Mouse (Mus musculus): ENCODE measurements around the gene Gpc6. TPM values are rescaled to one million over a fixed set of nuclear protein-coding genes. Genes with fewer than 3 reads are reported as not detected.

The Gpc6 gene
- total RNA-seq, 2 experiments from 2014 or later = 12.4 to 14.7 TPM

DNA sequence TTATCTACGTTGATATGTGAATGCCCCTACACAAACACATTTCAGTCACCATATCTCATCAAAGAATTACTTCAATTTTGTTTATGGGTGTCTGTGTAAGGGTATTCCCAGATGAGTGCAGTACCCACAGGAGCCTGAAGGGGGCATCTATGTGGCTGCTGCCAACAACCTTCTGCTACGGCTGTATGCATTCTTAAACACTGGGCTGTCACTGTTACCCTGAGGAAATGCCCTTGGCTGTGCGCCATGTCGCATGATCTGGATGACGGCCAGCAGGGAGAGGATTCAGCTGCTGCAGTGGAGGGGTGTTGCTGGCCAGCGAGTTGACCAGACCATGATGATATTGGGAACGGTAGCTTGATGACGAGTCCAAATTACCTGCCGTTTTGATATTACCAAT lies 954.2 kb downstream of the Gpc6 start:
- peak; percentile 44 to 59 for DNase-seq

DNA sequence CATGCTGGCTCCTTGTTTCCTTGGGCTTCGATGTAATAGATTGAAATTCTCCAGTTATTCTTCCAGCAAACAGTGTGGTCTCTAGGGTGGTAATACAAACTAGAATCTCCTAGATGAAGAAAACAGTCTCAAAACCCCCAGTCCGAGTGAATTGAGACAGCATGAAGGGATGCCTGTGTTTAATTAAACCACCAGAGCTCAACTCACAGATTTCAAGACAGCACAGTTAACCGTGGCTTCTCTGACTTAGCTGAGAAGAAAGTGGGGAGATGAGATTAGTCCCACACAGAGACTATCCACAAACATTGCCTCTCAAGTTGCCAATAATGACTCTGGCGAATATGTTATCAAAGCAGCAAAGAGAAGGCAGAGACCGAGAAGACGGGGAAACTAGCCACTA lies 956.0 kb downstream of the Gpc6 start:
- DNase-seq = no peak

DNA sequence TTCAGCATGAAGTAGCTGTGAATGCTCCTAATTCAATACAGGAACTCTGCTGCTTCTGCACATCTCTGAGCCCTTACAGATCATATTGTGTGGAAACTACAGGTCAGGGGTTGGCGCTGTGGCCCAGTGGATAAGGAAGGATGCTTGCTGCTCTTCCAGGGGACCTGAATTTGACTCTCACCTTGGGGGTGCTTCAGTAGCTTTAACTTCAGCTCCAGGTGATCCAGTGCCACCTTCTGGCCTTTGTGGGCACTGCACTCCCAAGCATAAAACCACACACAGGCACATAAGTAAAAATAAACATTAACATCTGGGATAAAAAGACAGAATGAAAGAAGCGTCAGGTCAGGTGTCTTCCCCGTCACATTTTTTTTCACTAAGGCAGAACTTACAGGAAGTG lies 957.1 kb downstream of the Gpc6 start:
- peak; percentile 48 to 49 for DNase-seq

DNA sequence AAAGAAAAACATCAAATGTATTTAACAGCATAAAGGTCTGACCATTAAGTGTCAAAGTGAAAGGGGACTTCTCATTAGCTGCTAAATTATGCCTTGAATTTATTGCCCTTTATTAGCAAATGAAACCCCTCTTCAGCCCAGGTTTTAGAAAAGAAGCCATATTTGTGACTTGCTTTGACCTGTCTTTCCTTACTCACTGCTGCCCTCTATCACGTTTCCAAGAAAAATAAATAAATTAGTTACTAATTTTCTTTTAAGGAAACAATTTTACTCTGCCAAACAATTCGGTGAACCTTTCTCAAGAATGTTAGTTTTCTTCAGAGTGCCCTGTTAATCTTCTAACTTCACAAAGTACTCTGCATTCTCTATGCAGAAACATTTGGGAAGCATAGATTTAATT lies 964.5 kb downstream of the Gpc6 start:
- no peak for DNase-seq

DNA sequence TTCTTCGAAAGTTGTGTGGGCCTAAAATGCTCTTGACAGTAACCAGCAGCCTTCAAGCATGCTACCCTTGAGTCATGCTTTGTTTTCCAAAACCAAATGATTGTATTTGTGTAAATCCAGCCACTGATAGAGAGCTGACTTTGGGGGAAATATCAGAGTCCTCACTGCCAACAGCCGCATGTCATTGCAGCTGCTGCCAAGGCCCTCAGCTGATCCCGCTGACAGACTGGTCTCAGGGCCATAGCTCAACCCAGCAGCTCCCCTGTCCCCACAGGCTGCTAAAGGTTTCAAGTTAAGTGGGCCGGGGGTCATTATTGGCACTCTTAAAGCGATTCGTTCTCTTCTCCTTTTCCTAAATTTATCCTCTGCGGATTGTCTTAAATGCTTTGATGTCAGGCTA lies 966.3 kb downstream of the Gpc6 start:
- peak in 1 of 2 experiments; percentile 46 for DNase-seq

DNA sequence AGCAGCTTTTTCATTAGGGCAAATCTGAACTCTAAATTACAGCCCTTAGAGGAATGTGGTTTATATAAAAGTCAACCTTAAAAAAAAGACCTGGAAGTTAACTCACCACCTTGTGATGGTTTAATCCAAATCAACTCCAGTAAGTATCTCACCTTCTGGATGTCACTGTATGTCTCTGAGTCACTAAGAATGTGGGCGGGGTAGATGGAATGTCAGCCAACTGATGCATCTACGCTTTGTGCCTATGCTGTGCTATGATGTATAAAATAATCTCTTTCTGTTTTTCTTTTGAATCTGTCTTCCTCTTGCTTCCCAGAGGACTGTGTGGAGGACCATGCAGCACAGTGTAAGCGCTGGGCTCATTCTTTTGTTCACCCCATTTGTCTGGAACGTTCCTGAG lies 966.9 kb downstream of the Gpc6 start:
- DNase-seq = no peak

DNA sequence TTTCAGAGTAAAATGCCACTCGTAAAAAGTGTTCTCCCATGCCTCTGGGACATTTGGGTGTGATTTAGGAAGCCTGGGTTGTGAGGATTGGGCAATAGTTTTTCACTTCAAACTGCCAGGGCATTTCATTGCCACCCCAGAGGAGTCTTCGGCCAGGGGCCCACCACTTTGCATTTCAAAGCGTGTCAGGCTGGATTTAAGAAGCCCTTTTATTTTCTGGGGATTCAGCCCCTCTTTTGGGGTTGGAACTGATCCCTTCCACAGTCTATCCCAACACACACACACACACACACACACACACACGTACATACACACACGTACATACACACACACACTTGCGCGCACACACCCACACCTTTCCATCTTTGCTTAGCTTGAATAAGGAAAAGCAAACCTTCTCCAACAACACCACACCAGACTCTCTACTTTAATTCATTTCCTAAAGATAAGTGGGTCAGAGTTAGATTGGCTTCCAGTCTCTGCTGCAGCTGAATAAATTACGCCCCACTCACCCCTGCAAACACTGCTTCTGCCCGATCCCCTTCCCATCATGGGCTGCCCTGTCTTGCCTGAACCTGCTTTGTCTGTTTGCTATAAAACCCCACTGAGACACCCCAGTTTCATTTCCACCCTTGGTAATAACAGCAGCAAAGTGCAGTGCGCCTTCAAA lies 969.9 kb downstream of the Gpc6 start:
- no peak for DNase-seq

DNA sequence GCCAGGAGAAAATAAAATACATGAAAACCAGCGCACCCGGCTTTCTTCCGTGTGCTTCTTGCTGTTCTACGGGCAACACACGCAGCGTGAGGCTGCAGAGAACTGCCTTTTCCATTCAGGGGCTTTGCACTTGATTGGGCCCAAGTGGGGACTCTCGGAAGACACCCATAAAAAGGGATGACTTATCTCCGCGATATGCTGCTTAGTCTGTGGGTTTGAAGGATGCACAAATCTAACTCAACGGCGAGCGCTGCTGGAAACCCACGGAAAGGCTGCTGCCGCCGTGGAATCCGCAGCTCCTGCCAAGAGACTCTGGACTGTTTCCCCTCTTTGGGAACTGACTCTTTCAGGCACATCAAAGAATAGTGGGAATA lies 970.4 kb downstream of the Gpc6 start:
- DNase-seq = no peak

DNA sequence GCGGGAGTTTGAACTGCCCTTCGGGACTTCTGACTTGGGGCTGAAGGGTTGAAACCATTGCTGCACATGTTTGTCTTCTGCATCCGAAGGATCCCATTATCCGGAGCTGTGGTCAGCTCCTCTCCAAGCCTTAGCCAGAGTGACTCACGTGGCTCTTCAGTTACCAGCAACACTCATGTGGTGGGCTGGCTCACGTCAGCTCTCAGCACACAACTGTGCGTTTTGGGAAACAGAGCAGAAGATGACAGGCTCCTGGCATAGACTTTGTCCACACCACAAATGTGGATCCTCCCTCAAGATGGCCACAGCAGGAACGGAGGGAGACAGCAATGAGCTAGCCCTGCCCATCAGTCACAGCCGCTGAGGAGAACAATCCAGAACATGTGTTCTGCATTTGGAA lies 979.2 kb downstream of the Gpc6 start:
- no peak for DNase-seq

DNA sequence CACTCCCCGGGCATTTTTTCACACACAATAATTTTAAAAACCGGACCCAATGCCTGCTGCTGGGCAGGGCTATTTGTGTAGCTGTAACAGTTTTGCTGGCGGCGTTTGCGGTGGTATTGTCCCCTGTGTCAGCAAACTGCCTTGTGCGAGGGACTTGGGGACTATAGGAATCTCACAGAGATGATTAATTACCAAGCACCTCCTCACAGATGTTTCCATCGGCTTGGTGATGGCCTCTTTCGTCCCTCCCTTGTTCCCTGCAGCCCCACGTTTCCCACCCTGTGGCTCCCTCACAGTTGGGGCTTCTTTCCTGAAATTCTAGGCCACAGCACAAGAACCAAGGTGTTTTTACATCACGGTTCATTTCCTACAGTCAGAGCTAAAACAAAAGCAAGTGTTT lies 980.6 kb downstream of the Gpc6 start:
- DNase-seq = no peak

DNA sequence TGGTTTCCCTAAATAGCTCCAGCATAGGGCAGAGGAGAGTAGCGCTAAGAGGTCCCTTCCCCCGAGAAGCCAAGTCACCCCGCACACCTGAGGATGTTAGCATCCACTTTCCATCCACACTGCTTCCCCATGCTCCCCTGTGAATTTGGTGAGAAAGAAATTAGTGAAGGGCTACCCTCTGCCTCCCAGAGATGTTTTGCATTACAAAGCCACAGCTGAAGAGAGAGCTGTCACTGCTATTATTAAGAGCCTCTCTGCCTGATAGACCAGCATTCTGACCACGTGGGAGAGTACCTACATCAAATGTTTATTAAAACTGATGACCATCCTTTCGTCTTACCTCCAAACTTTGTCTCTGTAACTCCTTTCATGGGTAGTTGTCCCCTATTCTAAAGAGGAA lies 981.2 kb downstream of the Gpc6 start:
- no peak for DNase-seq

DNA sequence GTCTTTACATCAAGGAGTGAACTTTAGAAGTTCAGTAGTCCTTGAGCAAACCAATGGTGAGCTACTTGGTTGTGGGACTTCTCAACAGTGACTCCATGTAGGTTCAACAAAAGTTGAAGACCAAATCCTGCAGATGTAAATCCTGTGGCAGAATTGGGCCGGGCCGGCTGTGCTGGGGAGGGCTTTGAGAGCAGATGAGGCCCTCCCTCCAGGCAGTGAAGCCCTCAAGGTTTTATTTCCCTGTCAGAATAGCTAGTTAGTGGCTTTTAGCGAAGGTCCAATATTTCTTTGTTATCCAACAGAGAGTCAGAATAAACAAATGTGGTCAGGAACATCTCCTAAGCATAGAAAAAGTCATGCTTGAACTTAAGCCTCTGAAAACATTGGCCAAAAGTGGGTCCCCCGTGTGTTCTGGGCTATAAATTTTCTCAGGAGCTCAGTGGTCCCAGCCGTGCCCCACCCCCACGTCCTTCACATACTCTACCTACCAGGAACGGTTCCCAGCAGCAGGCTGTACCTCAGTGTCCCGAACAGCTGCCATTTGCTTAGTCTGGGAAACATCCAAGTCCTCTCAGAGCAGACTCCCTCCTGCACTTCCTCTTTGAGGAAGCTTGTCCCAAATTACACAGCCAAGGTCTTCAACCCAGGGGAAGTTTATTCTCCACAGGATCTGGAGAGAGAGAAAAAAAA lies 983.3 kb downstream of the Gpc6 start:
- no peak for DNase-seq

DNA sequence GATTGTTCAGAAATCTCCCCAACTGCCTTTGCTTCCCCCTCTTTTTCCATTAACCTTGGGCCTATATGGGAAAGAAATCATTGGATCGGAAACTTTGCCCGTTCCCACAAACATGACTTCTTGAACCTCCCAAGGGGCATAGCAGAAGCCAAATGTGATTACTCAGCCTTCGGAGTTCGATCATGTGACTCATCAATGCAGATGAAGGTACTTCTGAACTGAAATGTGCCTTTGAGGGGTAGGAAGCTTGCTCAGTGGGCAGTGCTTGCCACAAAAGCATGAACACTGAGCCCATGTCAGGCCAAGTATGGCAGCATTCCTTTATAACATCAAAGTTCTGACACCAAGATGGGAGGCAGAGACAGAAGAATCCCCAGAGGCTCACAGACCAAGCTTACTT lies 983.9 kb downstream of the Gpc6 start:
- no peak for DNase-seq

DNA sequence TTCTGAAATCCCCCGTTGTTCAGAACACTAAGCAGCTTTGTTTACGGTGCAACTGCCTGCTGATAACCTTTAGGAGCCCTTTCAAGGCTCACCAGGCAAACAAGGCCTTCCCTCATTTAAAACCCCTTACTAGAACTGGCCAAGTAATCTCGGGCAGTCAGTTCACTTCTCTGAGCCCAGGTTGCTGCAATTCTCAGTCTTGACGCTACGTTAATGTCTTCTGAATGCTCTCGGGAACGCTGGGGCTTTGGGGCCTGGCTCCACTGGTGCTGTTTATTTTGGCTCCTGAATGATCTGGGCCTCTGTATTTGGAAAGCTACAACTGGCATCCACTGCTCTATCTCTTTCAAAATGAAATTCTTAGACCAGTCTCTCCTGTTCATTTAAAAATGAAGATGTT lies 985.2 kb downstream of the Gpc6 start:
- peak in 1 of 2 experiments; percentile 17 for DNase-seq

DNA sequence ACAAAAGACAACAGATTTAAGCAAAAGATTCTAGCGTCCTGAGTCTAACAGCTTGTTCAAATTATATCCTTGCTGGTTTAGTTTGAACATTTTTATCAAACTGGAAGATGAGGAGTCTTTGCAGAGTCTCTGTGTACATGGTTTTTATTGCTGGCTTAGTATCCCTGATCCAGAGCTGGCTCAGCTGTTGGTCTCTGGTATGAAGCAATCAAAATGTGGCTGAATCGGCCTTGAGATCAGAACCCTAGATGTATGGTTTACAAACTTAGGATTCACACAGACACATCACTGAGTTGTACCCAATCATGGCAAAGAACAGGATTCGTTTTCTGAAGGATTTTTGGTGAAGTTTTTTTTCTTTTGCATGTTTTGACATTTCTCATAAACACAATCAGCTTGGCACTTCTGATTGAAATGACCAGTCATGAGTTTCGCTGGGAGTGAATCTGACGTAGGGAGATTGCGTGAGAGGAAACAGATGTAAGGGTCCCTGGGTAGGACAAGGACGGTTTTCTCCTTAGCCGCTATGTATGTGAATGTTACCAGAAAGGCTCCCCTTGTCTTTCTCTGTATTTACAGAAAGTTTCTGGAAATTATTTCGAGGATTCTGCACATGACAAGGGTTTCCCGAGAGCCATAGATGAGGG lies 987.6 kb downstream of the Gpc6 start:
- DNase-seq = no peak

DNA sequence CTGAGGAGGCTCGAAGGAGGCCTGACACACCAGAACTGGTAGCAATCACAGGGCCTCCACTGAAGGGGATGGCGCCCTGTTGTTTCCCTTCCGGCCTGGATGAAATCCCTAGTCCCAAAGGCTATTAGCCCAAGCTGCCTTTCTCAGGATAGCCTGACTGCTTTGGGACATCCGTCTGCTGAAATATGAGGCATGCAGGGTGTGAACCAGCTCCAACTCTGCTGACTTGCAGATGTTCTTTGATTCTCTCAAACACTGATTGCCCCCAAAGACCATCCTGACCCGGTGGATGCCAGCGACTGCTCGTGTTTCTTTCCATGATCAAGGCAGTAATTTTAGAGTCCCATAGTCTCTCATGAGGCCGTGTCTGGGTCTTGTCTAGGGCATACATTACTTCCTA lies 991.5 kb downstream of the Gpc6 start:
- DNase-seq = no peak

DNA sequence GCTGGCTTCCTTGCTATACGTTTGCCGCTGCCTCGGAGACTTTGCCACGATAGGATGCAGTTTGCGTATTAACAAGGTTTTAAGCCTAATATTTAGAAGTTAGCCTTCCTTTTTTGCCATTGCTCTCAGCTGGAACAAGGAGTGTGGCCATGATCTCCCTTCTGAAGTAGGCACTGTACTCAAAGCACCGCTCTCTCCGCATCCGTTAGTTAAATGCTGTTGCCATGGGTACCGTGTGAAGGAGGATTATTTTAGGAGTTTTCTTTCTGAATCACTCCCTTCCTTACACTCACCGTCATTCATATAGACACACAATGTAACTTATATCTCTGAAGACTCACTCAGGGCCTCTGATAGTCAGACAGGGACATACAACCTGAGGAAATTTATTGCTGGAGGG lies 993.6 kb downstream of the Gpc6 start:
- DNase-seq = no peak

DNA sequence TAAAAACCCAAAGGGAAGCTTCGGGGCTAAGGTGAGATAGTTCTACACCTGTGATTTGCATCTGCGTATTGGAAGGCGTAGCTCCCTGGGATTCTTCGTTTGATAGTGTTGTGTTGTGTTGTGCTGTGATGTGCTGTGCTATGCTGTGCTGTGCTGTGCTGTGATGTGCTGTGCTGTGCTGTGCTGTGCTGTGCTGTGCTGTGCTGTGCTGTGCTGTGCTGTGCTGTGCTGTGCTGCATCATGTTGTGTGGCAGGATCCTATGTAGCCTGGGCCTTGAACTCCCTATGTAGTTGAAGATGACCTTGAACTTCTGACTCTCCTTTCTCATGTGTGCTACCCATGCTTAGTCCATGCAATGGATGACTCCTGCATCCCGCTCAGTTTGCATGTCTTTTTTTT lies 994.5 kb downstream of the Gpc6 start:
- DNase-seq = no peak

DNA sequence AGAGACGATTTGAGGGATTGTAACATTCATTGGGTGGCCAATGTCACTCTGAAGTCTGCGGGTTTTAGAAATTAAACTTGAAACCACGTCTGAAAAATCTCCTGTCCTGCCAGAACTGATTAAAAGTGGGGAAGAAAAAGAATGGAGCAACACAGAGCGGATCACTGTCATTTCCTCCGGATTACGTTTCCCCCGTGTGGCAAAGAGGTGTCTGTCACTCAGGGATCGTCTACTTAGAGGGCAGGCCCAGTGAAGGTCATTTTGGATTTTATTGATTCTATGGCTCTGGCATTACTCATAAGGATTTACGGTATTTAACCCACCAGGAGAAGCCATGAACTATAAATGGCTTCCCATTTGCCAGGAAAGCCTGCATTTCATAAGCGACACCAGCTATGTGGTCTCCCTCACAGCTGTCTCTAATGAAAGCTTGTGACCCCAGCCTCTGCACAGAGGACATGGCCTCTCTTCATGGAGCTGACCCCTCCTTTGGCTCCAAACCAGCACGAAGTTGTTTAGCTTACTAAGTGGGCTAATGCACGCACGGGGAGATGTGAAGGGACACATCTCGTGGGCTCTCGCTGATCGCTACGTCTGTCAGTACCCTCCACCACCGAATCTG lies 996.4 kb downstream of the Gpc6 start:
- DNase-seq = no peak

DNA sequence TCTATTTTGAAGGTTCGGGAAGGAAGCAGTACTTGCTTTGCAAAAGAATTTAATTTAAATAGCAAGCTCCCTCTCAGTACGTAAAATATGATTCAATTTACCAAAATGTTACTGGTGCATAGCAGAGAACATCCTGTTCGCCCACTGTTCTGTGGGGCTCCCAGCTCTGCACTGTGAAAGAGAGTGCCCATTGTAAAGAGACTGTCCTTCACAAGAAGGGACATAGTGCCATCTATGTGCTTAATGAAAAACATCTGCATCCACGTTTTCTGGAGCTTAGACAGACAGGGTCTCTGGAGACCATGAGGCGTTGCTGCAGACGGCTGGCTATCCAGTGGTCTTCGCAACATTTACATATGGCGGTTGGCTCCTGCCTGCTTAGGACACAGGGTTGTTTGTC lies 998.6 kb downstream of the Gpc6 start:
- DNase-seq = no peak

DNA sequence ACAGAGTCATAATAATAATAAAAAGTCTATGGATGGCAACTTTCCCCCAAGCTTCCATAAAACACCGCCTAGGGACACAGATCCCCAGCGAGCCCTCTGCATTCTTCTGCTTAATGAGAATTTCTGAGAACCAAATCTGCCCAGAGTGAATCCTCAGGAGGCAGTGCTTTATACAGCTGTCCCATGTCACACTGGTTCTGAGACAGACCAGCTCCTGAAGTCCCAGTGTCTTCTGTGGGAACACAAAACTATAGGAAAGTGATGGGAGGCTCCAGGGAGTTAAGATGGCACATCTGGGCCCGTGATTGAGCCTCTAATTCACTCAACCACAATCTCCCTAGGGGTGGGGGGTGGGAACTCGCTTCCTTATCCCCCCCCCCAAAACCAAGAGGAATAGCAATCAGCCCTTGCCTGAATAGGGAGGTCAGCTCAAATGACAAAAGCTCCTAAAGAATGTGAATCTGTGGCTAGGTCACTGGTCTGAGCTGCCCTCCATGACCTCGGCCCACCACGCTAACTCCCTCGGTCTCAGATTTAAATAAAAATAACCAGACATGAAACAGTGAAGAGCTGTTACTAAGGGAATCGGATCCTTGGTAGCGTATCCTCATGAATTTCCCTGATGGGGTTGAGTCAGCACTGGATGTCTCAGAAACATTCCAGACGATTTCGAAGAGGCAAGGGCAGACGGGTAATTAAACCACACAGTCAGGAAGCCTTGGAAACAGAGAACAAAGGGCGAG lies 1005.2 kb downstream of the Gpc6 start:
- DNase-seq = peak in 1 of 2 experiments; percentile 20
